Mouse (Mus musculus) liver, postnatal 0 days (tissue): ENCODE results near the gene Scamp3. TPM values are rescaled to one million over a fixed set of nuclear protein-coding genes. Genes with fewer than 3 reads are reported as not detected.
A peak's percentile ranks its signal among the peaks of the same experiment; 100 is the strongest.
"Not testable (repeated sequence)": the region's sequence is repeated elsewhere in the genome, so short reads cannot be mapped to it uniquely, and the experiment has no call there.

Experiments used
- ATAC-seq: fragments of 200-750 bp; cut with Nextera tagmentation; 2 replicates; pipeline ENCODE4 v1.8.0; 2017; ENCODE audit warnings: mild to moderate bottlenecking, moderate library complexity
- DNase-seq: peaks from one replicate; pipeline ENCODE4 v3.0.0-alpha.2; 2016
- H3K27ac ChIP-seq: fragments of 300-500 bp; sonication (generic); 2 replicates; pipeline ENCODE4 v1.5.1; 2014; ENCODE audit warnings: antibody characterized with exemption, moderate library complexity, mild to moderate bottlenecking, low read depth
- H3K27me3 ChIP-seq: fragments of 300-500 bp; sonication (generic); 2 replicates; pipeline ENCODE4 v1.6.1; 2014; ENCODE audit warnings: low read length, control low read depth, mixed read lengths; ENCODE audit not compliant: insufficient read depth
- H3K36me3 ChIP-seq: fragments of 300-500 bp; sonication (generic); replicated peaks from 2 replicates; pipeline ENCODE4 v1.6.1; 2014; ENCODE audit warnings: mild to moderate bottlenecking, control low read depth, low read length, moderate library complexity, mixed read lengths; ENCODE audit not compliant: insufficient read depth
- H3K4me1 ChIP-seq: fragments of 300-500 bp; sonication (generic); 2 replicates; pipeline ENCODE4 v1.6.1; 2014; ENCODE audit warnings: antibody characterized with exemption, mild to moderate bottlenecking, control low read depth; ENCODE audit not compliant: insufficient read depth
- H3K4me2 ChIP-seq: fragments of 300-500 bp; sonication (generic); 2 replicates; pipeline ENCODE4 v1.6.1; 2014; ENCODE audit warnings: low read depth, mild to moderate bottlenecking, low read length, moderate library complexity, mixed read lengths
- H3K4me3 ChIP-seq: fragments of 300-500 bp; sonication (generic); 2 replicates; pipeline ENCODE4 v1.5.1; 2014; ENCODE audit warnings: low read depth, low read length
- H3K9ac ChIP-seq: fragments of 300-500 bp; sonication (generic); replicated peaks from 2 replicates; pipeline ENCODE4 v1.6.1; 2014; ENCODE audit warnings: mild to moderate bottlenecking, moderate library complexity
- H3K9me3 ChIP-seq: fragments of 300-500 bp; sonication (generic); 2 replicates; pipeline ENCODE4 v1.6.1; 2016; ENCODE audit warnings: mild to moderate bottlenecking, control low read depth, low read length, mixed read lengths
- CTCF ChIP-seq: sonication (generic); IDR thresholded peaks from 2 replicates; pipeline ENCODE4 v1.5.1; 2016; ENCODE audit warnings: antibody characterized with exemption, low read depth
- EP300 ChIP-seq: IDR thresholded peaks from 2 replicates; pipeline ENCODE4 v1.6.1; 2016; ENCODE audit warnings: antibody characterized with exemption, low read depth, mild to moderate bottlenecking
- WGBS: fragments of 180-500 bp; shearing (Covaris S2); extraction: QIAGEN DNeasy Blood & Tissue Kit; methylation state at CpG from one replicate; pipeline ENCODE4 v1.1.7; 2014; ENCODE audit not compliant: insufficient replicate concordance; 5-methylcytosine and 5-hydroxymethylcytosine counted together
- polyA plus RNA-seq: library from polyadenylated mRNA; unstranded; fragments of >200 nt; fragmentation: Nextera tagmentation; extraction: Ambion mirVana; gene quantifications from 2 replicates; pipeline ENCODE4 v1.2.1, GENCODE M21; 2015

Scamp3 gene
- polyA plus RNA-seq, 1 experiment from 2014 or later, result 52.2 TPM

- Histone ChIP-seq H3K4me3 (no peak overlapping the region), H3K27me3 (peaks cover 8% of the 10 kb centered on the region; the same call in 1 of the 2 replicates), H3K4me1 (peaks cover 9% of the 10 kb centered on the region; the same call in 1 of the 2 replicates), H3K4me2 (no peak overlapping the region), H3K9ac (no peak overlapping the region), H3K36me3 (peaks cover 21% of the 10 kb centered on the region; the same call in 1 of the 2 replicates), H3K9me3 (no peaks in the 10 kb centered on the region), H3K27ac (no peak overlapping the region)
- no peak for TF ChIP-seq CTCF
- no peak for TF ChIP-seq EP300
- DNase-seq, result no peak
- 73% methylated on average over 14 of the region's 14 CpGs for WGBS
- no peak for ATAC-seq
These were observed 28.7 kb upstream of the Scamp3 start for GRCm38 (mm10) chr3:89148567-89148966.

- Histone ChIP-seq H3K4me3 (no peak overlapping the region), H3K4me2 (no peak overlapping the region), H3K27ac (no peak overlapping the region), H3K27me3 (peaks cover 8% of the 10 kb centered on the region; the same call in 1 of the 2 replicates), H3K36me3 (no peaks in the 10 kb centered on the region), H3K4me1 (peaks cover 7% of the 10 kb centered on the region; the same call in 1 of the 2 replicates), H3K9ac (no peak overlapping the region), H3K9me3 (no peaks in the 10 kb centered on the region)
- DNase-seq, result no peak
- TF ChIP-seq EP300 (no peak), CTCF (no peak)
- WGBS, result 54% methylated on average over 17 of the region's 17 CpGs
- ATAC-seq, result no peak
These were observed 25.0 kb upstream of the Scamp3 start for GRCm38 (mm10) chr3:89152084-89152835.

- H3K36me3 ChIP-seq, result no peaks in the 10 kb centered on the region
- no peak overlapping the region for H3K27ac ChIP-seq
- H3K27me3 ChIP-seq, result peaks cover 17% of the 10 kb centered on the region
- H3K9me3 ChIP-seq, result no peaks in the 10 kb centered on the region
- DNase-seq, result no peak
- H3K4me3 ChIP-seq, result no peak overlapping the region
- no peak for ATAC-seq
- peaks cover 15% of the 10 kb centered on the region for H3K4me1 ChIP-seq
- no peak overlapping the region for H3K9ac ChIP-seq
- no peak overlapping the region for H3K4me2 ChIP-seq
- WGBS, result 62% methylated on average over 8 of the region's 8 CpGs
- no peak for TF ChIP-seq CTCF
- no peak for TF ChIP-seq EP300
These were observed 20.3 kb upstream of the Scamp3 start for GRCm38 (mm10) chr3:89156951-89157350.

DNA sequence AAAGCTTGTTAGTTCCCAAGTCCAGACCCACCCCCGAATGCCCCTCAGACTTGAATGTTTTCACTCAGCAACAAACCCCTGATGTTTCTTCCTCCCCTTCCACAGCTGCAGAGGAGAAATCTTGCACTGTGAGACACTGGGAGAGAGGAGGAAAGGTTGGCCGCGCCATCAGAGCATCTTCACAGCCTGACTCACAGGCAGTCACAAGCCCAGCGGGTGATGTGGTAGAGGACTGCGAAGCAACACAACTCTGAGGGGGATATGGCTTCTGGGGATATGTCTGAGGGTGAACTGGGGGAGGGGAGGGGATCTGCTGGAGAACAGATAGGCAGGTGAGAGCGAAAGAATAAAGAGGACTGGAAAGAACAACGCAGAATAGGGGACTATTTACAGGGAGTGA, 18.6 kb upstream of the Scamp3 start:
- ATAC-seq (no peak), DNase-seq (no peak)
- H3K4me1 ChIP-seq, result peaks cover 15% of the 10 kb centered on the region
- no peak for TF ChIP-seq CTCF
- TF ChIP-seq EP300, result no peak
- H3K4me3 ChIP-seq, result no peak overlapping the region
- no peak overlapping the region for H3K4me2 ChIP-seq
- H3K9ac ChIP-seq, result no peak overlapping the region
- WGBS, result 27% methylated on average over 7 of the region's 7 CpGs
- H3K9me3 ChIP-seq, result no peaks in the 10 kb centered on the region
- peaks cover 17% of the 10 kb centered on the region for H3K27me3 ChIP-seq
- H3K36me3 ChIP-seq, result no peaks in the 10 kb centered on the region
- H3K27ac ChIP-seq, result no peak overlapping the region

DNA sequence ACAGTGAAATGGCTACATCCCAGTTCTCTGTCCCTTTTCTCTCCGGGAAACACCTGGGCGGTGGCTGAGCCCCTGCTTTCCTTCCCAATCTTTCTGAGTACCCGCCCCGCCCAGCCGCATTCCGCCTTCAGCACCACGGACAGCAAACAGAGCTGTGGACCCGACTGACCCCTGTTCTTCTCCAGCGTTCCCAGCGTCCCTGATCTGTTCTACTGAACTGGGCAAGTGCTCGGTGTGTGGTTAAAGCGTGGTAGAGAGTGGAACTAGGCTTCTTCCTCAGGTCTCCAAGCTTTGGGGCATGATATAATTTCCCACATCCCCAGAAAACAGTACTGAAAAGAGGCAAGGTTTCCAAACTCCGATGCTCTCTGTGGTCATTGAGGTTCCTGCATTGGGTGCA, 18.1 kb upstream of the Scamp3 start:
- H3K4me3 ChIP-seq, result peak overlapping the region; percentile 49
- no peak for TF ChIP-seq CTCF
- TF ChIP-seq EP300, result no peak
- peak overlapping the region; percentile 91 for H3K4me2 ChIP-seq
- DNase-seq (peak; percentile 77), ATAC-seq (peak; percentile 34; the same call in 1 of the 2 replicates)
- no peak overlapping the region; the same call in 1 of the 2 replicates for H3K9ac ChIP-seq
- H3K27ac ChIP-seq, result no peak overlapping the region
- no peaks in the 10 kb centered on the region for H3K9me3 ChIP-seq
- peaks cover 17% of the 10 kb centered on the region for H3K27me3 ChIP-seq
- H3K36me3 ChIP-seq, result no peaks in the 10 kb centered on the region
- H3K4me1 ChIP-seq, result peaks cover 19% of the 10 kb centered on the region
- 1% methylated on average over 13 of the region's 13 CpGs for WGBS

GRCm38 (mm10) chr3:89159616-89160344, 17.5 kb upstream of the Scamp3 start, which contains the start of gene Hcn3:
Gene Hcn3 (minus strand): TSS chr3:89160196.
- peak within 1 kb of the TSS; percentile 49 for H3K4me3 ChIP-seq
- H3K27ac ChIP-seq, result no peak within 1 kb of the TSS
- no peak within 1 kb of the TSS; the same call in 1 of the 2 replicates for H3K9ac ChIP-seq
- TF ChIP-seq EP300 (no peak), CTCF (peak; percentile 83)
- 2% methylated on average over 33 of the region's 66 CpGs for whole genome bisulfite sequencing
- peak; percentile 85 for DNase-seq
- H3K27me3 ChIP-seq, result peaks cover 17% of the 10 kb centered on the region
- H3K9me3 ChIP-seq, result no peaks in the 10 kb centered on the region
- ATAC-seq, result peak; percentile 38
- H3K4me2 ChIP-seq, result peak within 1 kb of the TSS; percentile 91
- peaks cover 19% of the 10 kb centered on the region for H3K4me1 ChIP-seq
- no peaks in the 10 kb centered on the region for H3K36me3 ChIP-seq

DNA sequence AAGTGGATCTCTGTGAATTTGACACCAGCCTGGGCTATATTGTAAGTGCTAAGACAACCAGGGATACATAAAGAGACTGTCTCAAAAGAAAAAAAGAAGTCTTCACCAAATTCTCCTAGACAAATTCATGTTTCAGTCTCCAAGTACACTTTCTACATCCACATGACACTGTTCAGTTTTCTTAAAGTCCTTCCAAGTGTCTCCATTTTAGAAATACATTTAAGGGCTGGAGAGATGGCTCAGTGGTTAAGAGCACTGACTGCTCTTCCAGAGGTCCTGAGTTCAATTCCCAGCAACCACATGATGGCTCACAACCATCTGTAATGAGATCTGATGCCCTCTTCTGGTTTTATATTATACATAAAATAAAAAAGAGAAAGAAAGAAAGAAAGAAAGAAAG, 16.1 kb upstream of the Scamp3 start:
- not testable (repeated sequence) for DNase-seq, H3K9me3 ChIP-seq, H3K4me2 ChIP-seq, ATAC-seq, H3K27ac ChIP-seq, H3K4me3 ChIP-seq, H3K9ac ChIP-seq, H3K36me3 ChIP-seq
- peaks cover 17% of the 10 kb centered on the region for H3K27me3 ChIP-seq
- H3K4me1 ChIP-seq, result peaks cover 27% of the 10 kb centered on the region
